Mouse (Mus musculus): ENCODE data around the gene Tmem170b. TPM values are rescaled to one million over a fixed set of nuclear protein-coding genes. Genes with fewer than 3 reads are reported as not detected.

The Tmem170b gene
- polyA plus RNA-seq, 2 experiments: 1.5 to 6.0 TPM

DNA sequence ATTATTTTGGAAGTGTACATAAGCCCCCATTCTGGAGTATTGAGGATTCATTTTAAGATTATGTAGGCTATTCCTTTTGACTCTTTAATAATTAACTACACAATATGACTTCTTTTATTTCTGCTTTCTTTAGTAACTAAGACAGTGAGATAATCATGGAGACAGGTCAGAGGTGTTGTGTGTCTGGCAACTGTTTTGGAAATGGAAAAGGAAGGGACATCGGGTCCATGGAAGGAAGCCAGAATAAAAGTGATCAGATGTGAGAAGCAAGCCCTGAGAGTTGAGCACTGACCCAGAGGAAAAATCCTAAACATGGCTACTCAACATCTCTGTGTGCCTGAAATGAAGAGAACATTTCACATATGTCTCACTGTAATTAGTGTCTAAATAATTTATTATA lies 5.3 kb downstream of the Tmem170b start:
- 64% methylated on average over 1 of the region's 1 CpGs for WGBS (ENCODE audit: insufficient replicate concordance)
- no peak for TF ChIP-seq EP300 (IDR thresholded peaks at IDR 0.05; ENCODE audit: low read depth)
- TF ChIP-seq CTCF (IDR thresholded peaks at IDR 0.05; ENCODE audit: low read depth): no peak
- Histone ChIP-seq H3K27ac (no peak overlapping the region), H3K27me3 (ENCODE audit: control insufficient read depth, insufficient read depth, low read length) (no peaks in the 10 kb centered on the region), H3K4me2 (ENCODE audit: low read depth) (no peak overlapping the region), H3K9ac (replicated peaks) (no peak overlapping the region), H3K4me1 (replicated peaks; ENCODE audit: control insufficient read depth in 2 of 2, insufficient read depth in 2 of 2, low read length in 1 of 2) (peaks cover 5 to 10% of the 10 kb centered on the region in 2 experiments), H3K36me3 (replicated peaks; ENCODE audit: control insufficient read depth, insufficient read depth, low read depth) (no peaks in the 10 kb centered on the region), H3K9me3 (ENCODE audit: control insufficient read depth, low read length) (no peaks in the 10 kb centered on the region), H3K4me3 (ENCODE audit: insufficient read depth in 1 of 2, low read depth in 2 of 2, low read length in 2 of 2) (no peak overlapping the region)
- DNase-seq (ENCODE audit: low read depth in 3 of 3, low spot score in 3 of 3) (no peak), ATAC-seq (ENCODE audit: insufficient read depth) (no peak)

DNA sequence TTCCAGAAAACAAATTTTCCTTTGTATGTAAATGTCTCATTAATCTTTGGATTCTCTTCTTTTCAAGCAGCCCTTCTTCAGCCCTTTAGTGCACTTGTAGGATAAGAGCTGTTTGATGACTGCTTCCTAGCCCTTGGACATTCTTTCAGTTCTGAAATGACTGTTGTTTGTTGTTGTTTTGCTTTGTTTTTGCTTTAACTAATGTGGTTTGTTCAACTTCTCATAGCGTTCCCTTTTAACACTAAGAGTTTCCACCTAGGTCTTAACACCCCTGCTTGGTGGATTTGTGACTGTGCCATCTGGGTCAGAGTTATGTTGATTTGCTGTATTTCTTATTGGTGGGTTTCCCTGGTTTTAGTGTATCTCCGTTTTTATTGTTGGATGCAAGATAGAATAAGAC lies 8.8 kb downstream of the Tmem170b start:
- Histone ChIP-seq H3K4me3 (ENCODE audit: insufficient read depth in 1 of 2, low read depth in 2 of 2, low read length in 2 of 2) (no peak overlapping the region), H3K27ac (no peak overlapping the region), H3K27me3 (ENCODE audit: control insufficient read depth, insufficient read depth, low read length) (no peaks in the 10 kb centered on the region), H3K9me3 (ENCODE audit: control insufficient read depth, low read length) (no peaks in the 10 kb centered on the region), H3K36me3 (replicated peaks; ENCODE audit: control insufficient read depth, insufficient read depth, low read depth) (no peaks in the 10 kb centered on the region), H3K9ac (replicated peaks) (no peak overlapping the region), H3K4me1 (replicated peaks; ENCODE audit: control insufficient read depth in 2 of 2, insufficient read depth in 2 of 2, low read length in 1 of 2) (peaks cover 0 to 6% of the 10 kb centered on the region in 2 experiments; a peak in 3 of 4 replicates), H3K4me2 (ENCODE audit: low read depth) (no peak overlapping the region)
- TF ChIP-seq CTCF (IDR thresholded peaks at IDR 0.05; ENCODE audit: low read depth): no peak
- TF ChIP-seq EP300 (IDR thresholded peaks at IDR 0.05; ENCODE audit: low read depth): no peak
- no peak for ATAC-seq (ENCODE audit: insufficient read depth)
- no peak for DNase-seq (ENCODE audit: low read depth in 3 of 3, low spot score in 3 of 3)
- 56% methylated on average over 2 of the region's 2 CpGs for WGBS (ENCODE audit: insufficient replicate concordance)

DNA sequence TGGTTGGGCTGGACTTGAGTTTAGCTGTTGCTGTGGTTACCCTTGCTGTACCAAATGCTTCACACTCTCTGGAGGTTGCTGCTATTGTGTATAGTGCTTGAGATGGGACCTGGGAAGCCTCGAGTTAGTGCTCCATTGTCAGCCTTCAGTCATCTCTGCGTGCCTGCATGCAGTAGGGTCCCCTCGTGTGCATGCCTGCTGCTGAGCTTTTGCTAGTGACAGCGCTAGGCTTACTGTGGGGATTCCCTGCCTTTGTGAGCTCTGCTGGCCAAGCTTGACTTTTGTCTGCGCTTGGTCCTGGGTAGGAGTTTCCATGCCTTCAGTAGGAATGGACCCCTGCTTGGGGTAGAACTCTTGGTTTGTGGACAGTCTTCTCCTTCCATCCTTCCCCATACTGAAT lies 9.3 kb downstream of the Tmem170b start:
- Histone ChIP-seq H3K4me1 (replicated peaks; ENCODE audit: control insufficient read depth in 2 of 2, insufficient read depth in 2 of 2, low read length in 1 of 2) (peaks cover 0 to 10% of the 10 kb centered on the region in 2 experiments), H3K27me3 (ENCODE audit: control insufficient read depth, insufficient read depth, low read length) (no peaks in the 10 kb centered on the region), H3K4me3 (ENCODE audit: insufficient read depth in 1 of 2, low read depth in 2 of 2, low read length in 2 of 2) (no peak overlapping the region), H3K27ac (no peak overlapping the region), H3K36me3 (replicated peaks; ENCODE audit: control insufficient read depth, insufficient read depth, low read depth) (no peaks in the 10 kb centered on the region), H3K9ac (replicated peaks) (no peak overlapping the region), H3K9me3 (ENCODE audit: control insufficient read depth, low read length) (no peaks in the 10 kb centered on the region), H3K4me2 (ENCODE audit: low read depth) (no peak overlapping the region)
- WGBS (ENCODE audit: insufficient replicate concordance): 66% methylated on average over 5 of the region's 5 CpGs
- DNase-seq (ENCODE audit: low read depth in 3 of 3, low spot score in 3 of 3) (no peak), ATAC-seq (ENCODE audit: insufficient read depth) (no peak)
- no peak for TF ChIP-seq EP300 (IDR thresholded peaks at IDR 0.05; ENCODE audit: low read depth)
- TF ChIP-seq CTCF (IDR thresholded peaks at IDR 0.05; ENCODE audit: low read depth): no peak

DNA sequence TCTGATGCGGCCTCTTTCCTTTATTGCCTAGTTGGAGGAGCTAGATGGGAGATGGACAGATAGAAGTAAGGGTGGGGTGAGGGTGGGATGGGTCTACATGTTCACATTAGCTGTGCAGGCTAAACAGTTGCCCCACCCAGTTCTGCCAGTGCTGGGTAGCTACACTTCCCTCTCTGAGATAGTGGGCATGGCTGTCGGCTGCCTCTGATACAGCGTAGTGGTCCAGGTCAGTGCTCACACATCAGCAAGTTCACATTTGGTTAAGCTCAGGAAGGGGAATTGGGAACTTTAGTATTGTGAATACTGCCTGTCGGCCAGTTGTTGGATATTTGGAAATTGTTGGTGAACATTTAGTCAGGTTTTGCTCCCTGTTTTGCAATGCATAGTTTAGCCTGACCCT lies 13.8 kb downstream of the Tmem170b start:
- Histone ChIP-seq H3K4me1 (replicated peaks; ENCODE audit: control insufficient read depth in 2 of 2, insufficient read depth in 2 of 2, low read length in 1 of 2) (peaks cover 0 to 12% of the 10 kb centered on the region in 2 experiments), H3K4me3 (ENCODE audit: insufficient read depth in 1 of 2, low read depth in 2 of 2, low read length in 2 of 2) (no peak overlapping the region), H3K9me3 (ENCODE audit: control insufficient read depth, low read length) (no peaks in the 10 kb centered on the region), H3K27me3 (ENCODE audit: control insufficient read depth, insufficient read depth, low read length) (no peaks in the 10 kb centered on the region), H3K27ac (no peak overlapping the region), H3K36me3 (replicated peaks; ENCODE audit: control insufficient read depth, insufficient read depth, low read depth) (no peaks in the 10 kb centered on the region), H3K4me2 (ENCODE audit: low read depth) (no peak overlapping the region), H3K9ac (replicated peaks) (no peak overlapping the region)
- 30% methylated on average over 4 of the region's 4 CpGs for WGBS (ENCODE audit: insufficient replicate concordance)
- TF ChIP-seq EP300 (IDR thresholded peaks at IDR 0.05; ENCODE audit: low read depth) (no peak), CTCF (IDR thresholded peaks at IDR 0.05; ENCODE audit: low read depth) (no peak)
- DNase-seq (ENCODE audit: low read depth in 3 of 3, low spot score in 3 of 3) (no peak), ATAC-seq (ENCODE audit: insufficient read depth) (peak; percentile 82)

DNA sequence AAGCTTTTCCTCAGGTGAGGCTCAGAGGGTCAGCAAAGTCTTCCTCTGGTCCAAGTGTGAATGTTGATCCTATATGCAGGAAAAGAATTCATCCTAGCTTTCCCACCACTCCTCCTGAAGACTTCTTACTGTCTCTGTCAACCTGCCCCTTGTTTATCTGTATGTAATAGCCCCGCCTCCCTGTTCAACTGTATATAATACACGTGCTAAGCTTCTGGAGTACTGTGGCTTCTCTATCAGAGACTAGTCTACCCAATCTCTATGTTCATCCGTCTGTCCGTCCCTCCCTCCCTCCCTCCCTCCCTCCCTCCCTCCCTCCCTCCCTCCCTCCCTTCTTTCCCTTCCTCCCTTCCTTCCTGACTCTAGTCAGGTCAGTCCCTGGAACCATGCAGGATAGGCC lies 14.4 kb downstream of the Tmem170b start:
- no peak overlapping the region for H3K9ac ChIP-seq (replicated peaks)
- TF ChIP-seq EP300 (IDR thresholded peaks at IDR 0.05; ENCODE audit: low read depth) (no peak), CTCF (IDR thresholded peaks at IDR 0.05; ENCODE audit: low read depth) (no peak)
- ATAC-seq (ENCODE audit: insufficient read depth) (peak; percentile 51; the same call in 1 of the 2 replicates), DNase-seq (ENCODE audit: low read depth in 3 of 3, low spot score in 3 of 3) (no peak)
- H3K4me3 ChIP-seq (ENCODE audit: insufficient read depth in 1 of 2, low read depth in 2 of 2, low read length in 2 of 2): no peak overlapping the region
- no peaks in the 10 kb centered on the region for H3K36me3 ChIP-seq (replicated peaks; ENCODE audit: control insufficient read depth, insufficient read depth, low read depth)
- H3K4me1 ChIP-seq (replicated peaks; ENCODE audit: control insufficient read depth in 2 of 2, insufficient read depth in 2 of 2, low read length in 1 of 2): peaks cover 0 to 14% of the 10 kb centered on the region in 2 experiments
- H3K9me3 ChIP-seq (ENCODE audit: control insufficient read depth, low read length): no peaks in the 10 kb centered on the region
- 33% methylated on average over 4 of the region's 4 CpGs for WGBS (ENCODE audit: insufficient replicate concordance)
- H3K27me3 ChIP-seq (ENCODE audit: control insufficient read depth, insufficient read depth, low read length): no peaks in the 10 kb centered on the region
- no peak overlapping the region for H3K4me2 ChIP-seq (ENCODE audit: low read depth)
- H3K27ac ChIP-seq: no peak overlapping the region
